Mouse (Mus musculus): Measurements from ENCODE around the gene Padi1.

Gene Padi1

DNA sequence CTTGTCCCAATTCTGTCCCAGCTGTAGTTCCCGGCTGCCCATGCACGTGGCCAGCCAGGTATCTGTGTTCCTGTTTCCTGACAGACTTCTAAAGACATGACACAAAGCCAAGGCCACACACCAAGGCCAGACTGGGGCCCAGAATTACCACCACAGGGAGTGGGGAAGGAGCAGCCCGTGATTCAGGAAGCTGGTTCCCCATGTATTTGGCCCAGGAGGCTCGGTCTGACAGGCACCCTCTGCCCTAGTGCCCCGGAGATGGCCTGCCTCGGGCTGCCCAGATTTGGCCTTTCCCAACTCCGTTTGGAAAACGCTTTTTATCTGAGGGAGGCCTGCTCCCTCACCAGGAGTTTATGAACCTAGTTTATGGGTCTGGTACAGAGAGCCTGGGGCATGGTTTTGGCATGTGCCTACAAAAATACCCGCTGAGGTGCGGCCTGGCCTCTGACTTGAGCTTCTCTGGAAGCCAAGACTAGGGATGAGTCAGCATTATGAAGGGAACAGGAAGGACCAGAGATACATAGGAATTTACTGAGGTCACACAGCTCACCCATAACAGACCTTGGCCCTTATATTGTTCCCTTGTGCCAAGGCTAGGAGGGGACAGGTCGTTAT, 16.6 kb upstream of the Padi1 start:
- no peak for DNase-seq (ENCODE audit: low spot score in 2 of 2)

DNA sequence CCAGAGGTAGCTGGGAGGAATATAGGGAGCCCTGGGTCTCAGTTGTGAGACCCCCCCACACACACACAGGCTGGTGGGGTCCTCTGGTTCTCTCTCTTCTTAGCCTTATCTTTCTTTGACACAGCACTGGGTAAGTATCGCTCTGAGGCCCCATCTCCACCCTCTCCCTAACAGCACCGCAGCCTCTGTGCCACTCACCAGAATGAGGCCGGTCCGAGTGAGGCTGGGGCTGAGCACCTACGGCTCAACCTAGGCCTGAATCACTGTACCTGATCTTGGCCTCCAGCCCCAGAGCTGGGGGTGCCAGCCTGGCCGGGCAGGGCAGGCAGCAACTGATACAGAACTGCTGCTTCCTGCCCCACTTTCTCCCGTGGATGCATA, 15.2 kb upstream of the Padi1 start:
- DNase-seq (ENCODE audit: low spot score in 2 of 2), result no peak

GRCm38 (mm10) chr4:140860125-140860766, 14.7 kb upstream of the Padi1 start:
- no peak for DNase-seq (ENCODE audit: low spot score in 2 of 2)

- DNase-seq (ENCODE audit: low spot score in 2 of 2), result no peak
These were observed 13.7 kb upstream of the Padi1 start for GRCm38 (mm10) chr4:140859291-140859690.

DNA sequence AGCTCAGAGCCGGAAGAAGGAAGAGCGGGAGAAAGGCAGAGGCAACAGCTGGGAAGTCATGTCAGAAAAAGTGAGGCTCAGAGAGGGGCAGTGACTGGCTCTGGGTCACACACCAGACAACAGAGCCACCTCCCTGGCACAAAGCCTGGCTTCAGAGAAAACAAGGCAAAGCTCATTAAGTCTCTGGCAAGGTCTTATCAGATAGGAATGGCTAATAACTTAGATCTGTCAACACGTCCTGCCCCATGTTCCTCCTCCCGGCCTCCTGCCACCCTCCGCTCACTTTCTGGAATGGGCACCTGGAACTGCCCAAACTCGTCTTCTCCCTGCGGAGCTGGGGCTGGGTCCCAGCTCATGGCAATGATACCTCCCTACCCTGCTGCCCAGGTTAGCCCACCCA, 12.2 kb upstream of the Padi1 start:
- DNase-seq (ENCODE audit: low spot score in 2 of 2), result no peak

DNA sequence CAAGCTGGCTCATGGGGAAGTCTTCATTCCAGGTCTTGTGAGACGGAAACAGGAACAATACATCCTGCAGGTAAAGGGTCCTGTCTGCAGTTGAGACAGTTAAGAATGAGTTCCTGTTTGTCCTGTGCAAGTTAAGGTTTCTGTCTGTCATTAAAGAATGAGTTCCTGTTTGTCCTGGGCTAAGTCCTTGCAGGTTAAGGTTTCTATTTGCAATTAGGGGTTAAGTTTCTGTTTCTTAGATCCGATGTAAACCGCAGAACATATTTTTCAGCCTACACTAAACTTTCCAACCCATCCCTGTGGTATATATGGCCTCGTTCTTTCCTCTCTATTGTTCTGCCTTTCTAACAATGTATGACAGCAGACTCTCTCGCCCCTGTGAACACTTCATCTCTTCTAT, 11.5 kb upstream of the Padi1 start:
- no peak for DNase-seq (ENCODE audit: low spot score in 2 of 2)

GRCm38 (mm10) chr4:140855151-140855550, 9.6 kb upstream of the Padi1 start:
- no peak for DNase-seq (ENCODE audit: low spot score in 2 of 2)

DNA sequence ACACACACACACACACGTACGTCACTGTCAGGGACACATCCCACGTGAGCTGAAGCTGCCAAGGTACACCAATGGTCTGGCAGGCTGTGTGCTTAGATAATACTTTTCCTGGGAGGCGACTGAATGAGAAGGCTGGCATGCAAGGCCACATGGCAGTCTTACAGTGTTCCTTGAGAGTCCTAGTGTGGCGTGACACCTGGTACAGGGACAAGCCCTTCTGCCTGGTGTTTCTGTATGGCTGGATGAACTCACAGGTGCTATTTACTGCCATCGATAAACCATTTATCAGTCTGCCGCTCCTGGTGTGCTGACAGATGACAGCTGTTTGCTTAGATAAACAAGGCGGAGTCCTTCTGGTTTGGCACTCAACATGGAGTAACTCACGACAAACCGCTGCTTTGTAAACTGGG, 8.9 kb upstream of the Padi1 start:
- DNase-seq (ENCODE audit: low spot score in 2 of 2), result no peak

- DNase-seq (ENCODE audit: low spot score in 2 of 2), result no peak
These were observed 8.0 kb upstream of the Padi1 start for GRCm38 (mm10) chr4:140853626-140854025.

GRCm38 (mm10) chr4:140849310-140849709, 3.7 kb upstream of the Padi1 start:
- DNase-seq (ENCODE audit: low spot score in 2 of 2), result no peak

- no peak for DNase-seq (ENCODE audit: low spot score in 2 of 2)
These were observed 587 bp downstream of the Padi1 start for GRCm38 (mm10) chr4:140844991-140845390.

- no peak for DNase-seq (ENCODE audit: low spot score in 2 of 2)
These were observed 1.8 kb downstream of the Padi1 start for GRCm38 (mm10) chr4:140843670-140844280.

DNA sequence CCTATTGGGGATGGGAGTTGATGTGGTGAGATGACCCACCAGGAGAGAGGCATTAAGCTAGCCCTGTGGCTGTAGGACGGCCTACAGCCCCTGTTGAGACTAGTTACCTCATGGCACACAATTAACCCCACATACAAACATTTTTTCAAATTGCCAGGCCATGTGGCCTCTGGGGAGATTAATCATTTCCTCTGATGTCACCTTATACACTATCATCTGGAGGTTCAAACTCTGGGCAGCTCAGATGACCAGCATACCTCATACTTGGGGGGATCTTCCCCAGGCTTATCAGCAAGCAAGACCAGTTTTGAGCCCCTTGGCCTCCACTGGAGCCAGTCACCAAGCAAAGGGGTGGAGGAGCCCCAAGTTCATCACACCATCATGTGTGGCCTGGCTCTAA, 2.7 kb downstream of the Padi1 start:
- DNase-seq (ENCODE audit: low spot score in 2 of 2), result no peak

GRCm38 (mm10) chr4:140837879-140838278, 7.7 kb downstream of the Padi1 start:
- DNase-seq (ENCODE audit: low spot score in 2 of 2), result no peak

DNA sequence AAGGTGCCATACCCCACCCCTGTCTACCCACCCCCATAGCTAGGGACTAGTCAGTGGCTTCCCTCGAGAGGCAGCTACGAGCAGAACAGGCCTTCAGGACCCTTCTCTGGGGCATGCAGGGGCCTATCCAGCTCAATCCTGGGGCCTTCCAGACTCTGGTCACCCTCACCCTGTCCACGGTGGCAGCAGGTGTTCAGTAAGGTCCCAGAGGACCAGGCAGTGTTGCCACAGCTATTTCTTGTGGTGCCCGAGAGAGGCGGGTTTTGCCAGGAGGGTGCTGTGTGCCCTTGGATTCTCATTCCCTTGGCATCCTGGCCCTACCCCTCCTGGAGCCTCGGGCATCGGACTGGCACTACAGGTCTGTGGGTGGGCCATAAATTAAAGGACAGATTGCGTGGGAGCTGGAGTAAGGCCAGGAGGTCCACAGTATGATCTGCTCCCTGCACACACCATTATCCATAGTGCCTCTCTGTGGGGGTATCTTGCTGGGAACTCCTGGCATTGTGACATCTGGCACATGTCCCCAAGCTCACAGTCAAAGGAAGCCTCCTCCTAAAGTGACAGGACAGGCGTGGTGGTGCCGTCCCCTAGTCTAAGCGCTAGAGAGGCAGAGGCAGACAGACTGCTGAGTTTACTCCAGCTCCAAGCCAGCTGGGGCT, 9.2 kb downstream of the Padi1 start:
- no peak for DNase-seq (ENCODE audit: low spot score in 2 of 2)

- DNase-seq (ENCODE audit: low spot score in 2 of 2), result no peak
These were observed 9.9 kb downstream of the Padi1 start for GRCm38 (mm10) chr4:140835682-140836081.

DNA sequence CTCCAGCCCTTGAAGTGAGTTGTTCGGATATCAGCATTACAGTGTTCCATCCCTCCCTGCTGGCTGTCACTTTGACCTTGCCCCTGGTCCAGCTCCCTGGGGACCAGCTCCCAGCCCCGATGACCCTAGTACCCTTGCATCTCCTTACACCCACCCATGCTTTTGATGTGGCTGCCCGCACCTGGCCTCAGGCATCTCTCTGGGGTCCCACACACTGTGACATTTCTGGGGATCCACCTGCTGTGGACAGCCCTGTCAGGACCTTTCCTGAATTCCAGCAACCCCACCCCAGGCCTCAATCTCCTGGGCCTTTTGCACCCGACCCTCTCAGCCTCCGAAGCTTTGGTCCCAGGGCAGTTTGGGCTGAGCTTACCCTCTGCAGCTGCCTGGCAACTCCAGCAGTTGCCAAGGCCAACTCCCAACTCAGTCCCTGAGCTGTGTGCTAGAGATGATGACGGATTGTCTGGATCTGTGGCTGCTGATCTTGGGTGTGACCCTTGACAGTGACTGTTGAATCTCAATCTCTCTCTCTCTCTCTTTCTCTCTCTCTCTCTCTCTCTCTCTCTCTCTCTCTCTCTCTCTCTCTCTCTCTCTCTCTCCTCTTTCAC, 11.1 kb downstream of the Padi1 start:
- no peak for DNase-seq (ENCODE audit: low spot score in 2 of 2)

DNA sequence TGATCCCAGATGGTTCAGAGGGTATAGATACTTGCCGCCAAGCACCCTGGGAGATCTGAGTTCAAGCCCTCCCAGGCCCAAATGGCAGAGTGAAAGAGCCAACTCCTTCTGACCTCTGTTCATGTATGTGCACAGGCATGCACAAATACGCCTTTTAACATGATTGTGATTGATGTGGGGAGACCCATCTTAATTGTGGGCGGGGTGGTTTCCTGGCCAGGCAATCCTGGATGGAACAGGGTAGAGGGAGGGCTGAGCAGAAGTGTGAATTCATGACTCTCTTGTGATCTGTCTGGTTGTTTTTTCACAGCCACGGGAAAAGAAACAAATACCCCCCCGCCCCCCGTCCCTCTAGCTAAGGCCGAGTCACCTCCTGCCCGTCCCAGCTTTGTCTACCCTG, 12.8 kb downstream of the Padi1 start:
- DNase-seq (ENCODE audit: low spot score in 2 of 2), result no peak

GRCm38 (mm10) chr4:140831808-140832207, 13.8 kb downstream of the Padi1 start:
- DNase-seq (ENCODE audit: low spot score in 2 of 2), result no peak

GRCm38 (mm10) chr4:140827237-140827636, 18.3 kb downstream of the Padi1 start:
- DNase-seq (ENCODE audit: low spot score in 2 of 2), result no peak

GRCm38 (mm10) chr4:140825942-140826341, 19.6 kb downstream of the Padi1 start:
- DNase-seq (ENCODE audit: low spot score in 2 of 2), result no peak

DNA sequence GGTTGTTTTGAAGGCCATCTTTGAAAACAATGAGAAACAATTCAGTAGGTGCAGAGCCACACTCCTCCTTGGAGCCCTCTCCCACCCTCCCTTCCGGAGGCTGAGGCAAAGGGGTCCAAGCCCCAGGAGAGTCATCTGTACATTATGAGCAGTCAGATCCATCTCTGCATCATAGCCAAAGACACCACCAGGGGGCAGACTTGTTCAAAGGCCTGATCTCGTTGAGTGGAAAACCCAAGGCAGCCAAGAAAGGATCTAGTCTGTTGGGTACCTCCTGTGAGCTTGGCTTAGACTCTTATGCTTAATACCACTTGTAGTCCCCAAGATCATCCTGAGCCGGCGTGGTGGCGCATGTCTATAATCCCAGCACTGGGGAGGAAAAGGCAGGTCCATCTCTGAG, 23.6 kb downstream of the Padi1 start:
- DNase-seq (ENCODE audit: low spot score in 2 of 2), result no peak

- no peak for DNase-seq (ENCODE audit: low spot score in 2 of 2)
These were observed 28.2 kb downstream of the Padi1 start for GRCm38 (mm10) chr4:140817413-140817812.
